Mouse (Mus musculus) forebrain, postnatal 0 days (tissue): ENCODE measurements at regions not wholly inside any gene's neighbourhood (a gene's known extent, or its start where the extent isn't known, plus 50 kb on each side); places are given as distances from the start of the nearest gene placed in this dataset.

Experiments
- ATAC-seq: fragments of 200-750 bp; cut with Nextera tagmentation; 2 replicates; pipeline ENCODE4 v1.8.0; 2017; ENCODE audit warnings: mild to moderate bottlenecking, moderate library complexity
- DNase-seq: peaks from one replicate; pipeline ENCODE4 v3.0.0-alpha.2; 2015
- H3K27ac ChIP-seq: fragments of 300-500 bp; sonication (generic); 2 replicates; pipeline ENCODE4 v1.5.1; 2014; ENCODE audit warnings: low read depth, mild to moderate bottlenecking, antibody characterized with exemption, low read length, moderate library complexity, mixed read lengths
- H3K27me3 ChIP-seq: fragments of 300-500 bp; sonication (generic); 2 replicates; pipeline ENCODE4 v1.6.1; 2014; ENCODE audit warnings: mild to moderate bottlenecking, low read length, mixed read lengths; ENCODE audit not compliant: insufficient read depth
- H3K36me3 ChIP-seq: fragments of 300-500 bp; sonication (generic); 2 replicates; pipeline ENCODE4 v1.6.1; 2014; ENCODE audit warnings: mild to moderate bottlenecking, moderate library complexity; ENCODE audit not compliant: insufficient read depth
- H3K4me1 ChIP-seq: fragments of 300-500 bp; sonication (generic); 2 replicates; pipeline ENCODE4 v1.6.1; 2014; ENCODE audit warnings: antibody characterized with exemption; ENCODE audit not compliant: insufficient read depth
- H3K4me2 ChIP-seq: fragments of 300-500 bp; sonication (generic); 2 replicates; pipeline ENCODE4 v1.6.1; 2014; ENCODE audit warnings: low read depth, mild to moderate bottlenecking, moderate library complexity
- H3K4me3 ChIP-seq: fragments of 300-500 bp; sonication (generic); 2 replicates; pipeline ENCODE4 v1.5.1; 2014; ENCODE audit warnings: low read depth, low read length, mixed read lengths
- H3K9ac ChIP-seq: fragments of 300-500 bp; sonication (generic); 2 replicates; pipeline ENCODE4 v1.6.1; 2014; ENCODE audit warnings: mild to moderate bottlenecking
- H3K9me3 ChIP-seq: fragments of 300-500 bp; sonication (generic); 2 replicates; pipeline ENCODE4 v1.6.1; 2016; ENCODE audit warnings: low read length
- CTCF ChIP-seq: sonication (generic); IDR thresholded peaks from 2 replicates; pipeline ENCODE4 v1.5.1; 2016; ENCODE audit warnings: antibody characterized with exemption, control low read depth, low read depth
- WGBS: fragments of 180-500 bp; shearing (Covaris S2); extraction: QIAGEN DNeasy Blood & Tissue Kit; methylation state at CpG from one replicate; pipeline ENCODE4 v1.1.7; 2014; 5-methylcytosine and 5-hydroxymethylcytosine counted together

- Histone ChIP-seq H3K36me3 (no peaks in the 10 kb centered on the region), H3K27ac (no peak overlapping the region), H3K9me3 (no peaks in the 10 kb centered on the region), H3K4me1 (no peaks in the 10 kb centered on the region), H3K27me3 (no peaks in the 10 kb centered on the region), H3K4me2 (no peak overlapping the region), H3K4me3 (no peak overlapping the region), H3K9ac (no peak overlapping the region)
- WGBS = 73% methylated on average over 9 of the region's 9 CpGs
- TF ChIP-seq CTCF = no peak
- ATAC-seq (no peak), DNase-seq (no peak)
Measured at GRCm38 (mm10) chr3:156353841-156354473, 207.6 kb upstream of the Negr1 start.

- H3K9me3 ChIP-seq = no peaks in the 10 kb centered on the region
- H3K27ac ChIP-seq = no peak overlapping the region
- no peak for ATAC-seq
- no peak overlapping the region for H3K4me3 ChIP-seq
- DNase-seq = no peak
- no peak overlapping the region for H3K4me2 ChIP-seq
- TF ChIP-seq CTCF = no peak
- H3K9ac ChIP-seq = no peak overlapping the region
- no peaks in the 10 kb centered on the region for H3K27me3 ChIP-seq
- no peaks in the 10 kb centered on the region for H3K36me3 ChIP-seq
- H3K4me1 ChIP-seq = no peaks in the 10 kb centered on the region
- WGBS = 79% methylated on average over 3 of the region's 3 CpGs
Measured at GRCm38 (mm10) chr3:156368669-156369343, 192.8 kb upstream of the Negr1 start.

DNA sequence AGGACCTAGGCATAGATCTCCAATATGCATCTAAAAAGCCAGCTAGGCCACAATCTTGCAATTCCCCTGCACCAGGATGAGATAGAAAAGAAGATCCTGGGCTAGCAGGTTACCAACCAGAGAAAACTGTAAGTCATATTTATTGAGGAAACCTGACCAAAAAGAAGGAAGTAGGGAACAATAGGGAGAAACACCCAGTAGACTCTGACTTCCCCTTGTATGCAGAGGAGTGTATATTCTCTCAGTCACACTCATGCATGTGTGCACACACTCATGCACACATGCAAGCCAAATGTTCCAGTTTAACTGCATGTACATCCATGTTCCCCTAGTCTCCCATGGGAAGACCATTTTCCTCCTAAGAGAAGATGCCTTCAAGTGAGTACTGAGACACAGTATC is 184.9 kb upstream of the Negr1 start:
- no peaks in the 10 kb centered on the region for H3K36me3 ChIP-seq
- H3K27me3 ChIP-seq = no peaks in the 10 kb centered on the region
- no peak for TF ChIP-seq CTCF
- H3K9me3 ChIP-seq = no peaks in the 10 kb centered on the region
- H3K27ac ChIP-seq = no peak overlapping the region
- no peaks in the 10 kb centered on the region for H3K4me1 ChIP-seq
- no peak overlapping the region for H3K9ac ChIP-seq
- DNase-seq (no peak), ATAC-seq (no peak)
- H3K4me3 ChIP-seq = no peak overlapping the region
- H3K4me2 ChIP-seq = no peak overlapping the region

DNA sequence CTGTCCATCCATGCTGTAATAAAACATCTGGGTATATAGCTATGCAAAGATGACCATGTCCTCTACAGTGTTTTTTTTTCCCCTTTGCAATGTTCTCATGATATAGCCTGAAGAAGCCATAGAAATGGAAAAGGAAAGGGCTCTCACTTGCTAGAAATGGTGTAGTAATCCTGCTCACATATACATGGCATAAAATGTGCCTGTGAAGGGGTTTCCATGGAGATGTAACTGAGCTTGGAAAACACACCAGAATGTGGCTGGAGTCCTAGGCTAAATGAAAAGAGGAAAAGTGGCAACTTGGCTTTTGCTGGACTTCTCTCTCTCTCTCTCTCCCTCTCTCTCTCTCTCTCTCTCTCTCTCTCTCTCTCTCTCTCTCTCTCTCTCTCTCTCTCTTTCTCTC is 178.7 kb upstream of the Negr1 start:
- ATAC-seq (peak; percentile 55; the same call in 1 of the 2 replicates), DNase-seq (peak; percentile 35)
- H3K4me2 ChIP-seq = no peak overlapping the region
- no peaks in the 10 kb centered on the region for H3K4me1 ChIP-seq
- H3K4me3 ChIP-seq = no peak overlapping the region
- H3K9me3 ChIP-seq = no peaks in the 10 kb centered on the region
- H3K36me3 ChIP-seq = no peaks in the 10 kb centered on the region
- no peaks in the 10 kb centered on the region for H3K27me3 ChIP-seq
- no peak overlapping the region for H3K9ac ChIP-seq
- H3K27ac ChIP-seq = no peak overlapping the region
- TF ChIP-seq CTCF = no peak

DNA sequence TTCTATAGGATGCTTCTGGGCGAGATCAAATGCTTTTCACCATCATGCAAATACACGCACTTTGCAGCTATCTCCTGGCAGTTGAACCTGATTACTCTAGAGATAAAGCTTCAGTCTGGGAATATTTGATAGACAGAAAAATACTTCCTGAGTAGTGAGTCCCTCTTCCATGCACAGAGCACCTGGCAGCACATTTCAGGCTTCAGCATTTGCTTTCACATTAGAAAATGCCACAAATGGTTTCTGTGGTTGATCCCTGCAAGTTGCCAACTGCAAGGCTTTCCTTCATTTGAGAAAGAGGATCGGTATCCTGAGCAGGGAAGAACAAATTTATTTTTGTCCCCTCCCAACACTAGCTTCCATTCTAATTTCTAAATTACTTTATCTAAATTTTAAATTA is 155.5 kb upstream of the Negr1 start:
- no peak overlapping the region for H3K27ac ChIP-seq
- no peaks in the 10 kb centered on the region for H3K4me1 ChIP-seq
- no peaks in the 10 kb centered on the region for H3K27me3 ChIP-seq
- H3K36me3 ChIP-seq = no peaks in the 10 kb centered on the region
- H3K4me3 ChIP-seq = no peak overlapping the region
- no peak for ATAC-seq
- no peak for DNase-seq
- H3K9ac ChIP-seq = no peak overlapping the region
- no peak overlapping the region for H3K4me2 ChIP-seq
- no peaks in the 10 kb centered on the region for H3K9me3 ChIP-seq
- TF ChIP-seq CTCF = no peak
- WGBS = 90% methylated on average over 3 of the region's 3 CpGs

DNA sequence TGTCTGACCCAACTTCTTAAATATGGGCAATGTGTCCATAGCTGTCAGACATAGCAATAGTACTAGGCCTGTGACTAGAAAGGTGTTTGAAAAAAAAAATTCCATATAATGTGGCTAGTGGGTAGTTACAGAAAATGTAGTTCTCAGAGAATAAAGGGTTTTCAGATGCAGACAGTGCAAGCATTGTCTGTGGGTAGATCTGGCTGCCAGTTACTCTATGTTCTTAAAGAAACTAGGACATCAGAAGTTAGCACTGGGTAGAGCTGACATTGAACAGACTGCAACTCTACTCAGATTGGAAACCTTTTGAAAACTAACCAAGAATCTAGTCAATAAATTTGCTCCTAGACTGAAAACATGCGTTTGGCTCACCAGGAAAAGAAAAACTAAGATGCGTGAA is 154.5 kb upstream of the Negr1 start:
- H3K4me3 ChIP-seq = no peak overlapping the region
- ATAC-seq (no peak), DNase-seq (no peak)
- no peak overlapping the region for H3K4me2 ChIP-seq
- 82% methylated on average over 2 of the region's 2 CpGs for WGBS
- no peak for TF ChIP-seq CTCF
- H3K9ac ChIP-seq = no peak overlapping the region
- H3K9me3 ChIP-seq = no peaks in the 10 kb centered on the region
- no peak overlapping the region for H3K27ac ChIP-seq
- no peaks in the 10 kb centered on the region for H3K4me1 ChIP-seq
- no peaks in the 10 kb centered on the region for H3K36me3 ChIP-seq
- H3K27me3 ChIP-seq = no peaks in the 10 kb centered on the region

- H3K36me3 ChIP-seq = no peaks in the 10 kb centered on the region
- H3K9me3 ChIP-seq = no peaks in the 10 kb centered on the region
- no peaks in the 10 kb centered on the region for H3K27me3 ChIP-seq
- no peak overlapping the region for H3K4me3 ChIP-seq
- 58% methylated on average over 1 of the region's 1 CpGs for WGBS
- no peak overlapping the region for H3K4me2 ChIP-seq
- DNase-seq (no peak), ATAC-seq (no peak)
- no peak for TF ChIP-seq CTCF
- no peak overlapping the region for H3K9ac ChIP-seq
- no peak overlapping the region for H3K27ac ChIP-seq
- H3K4me1 ChIP-seq = no peaks in the 10 kb centered on the region
Measured at GRCm38 (mm10) chr3:156410126-156410525, 151.5 kb upstream of the Negr1 start.
